Mouse (Mus musculus) skeletal muscle tissue, postnatal 0 days (tissue): ENCODE results near the gene Gm13871. TPM values are rescaled to one million over a fixed set of nuclear protein-coding genes. Genes with fewer than 3 reads are reported as not detected.

Experiments
- polyA plus RNA-seq: library from polyadenylated mRNA; unstranded; fragments of >200 nt; fragmentation: Nextera tagmentation; extraction: Ambion mirVana; gene quantifications from 2 replicates; pipeline ENCODE4 v1.2.1, GENCODE M21; 2015

Gene Gm13871
- polyA plus RNA-seq = not detected in 2 replicates

DNA sequence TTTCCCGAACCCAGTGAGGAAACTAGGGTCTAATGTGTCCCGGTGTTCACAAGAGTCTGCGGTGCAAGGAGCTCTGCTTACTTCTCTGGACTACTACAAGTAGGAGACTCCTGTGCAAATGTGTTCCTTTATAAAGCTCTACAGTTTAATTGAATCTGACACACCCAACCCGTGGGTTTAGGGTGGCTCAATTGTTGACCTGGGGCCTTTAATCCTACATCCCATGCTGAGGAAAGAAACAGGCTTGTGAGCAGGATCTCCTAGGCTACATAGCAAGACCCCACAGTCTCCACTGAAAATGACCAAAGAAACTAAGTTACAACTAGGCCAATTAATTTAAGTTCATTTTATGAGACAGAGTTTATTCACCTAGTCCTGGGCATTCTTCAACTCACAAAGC is at the start of gene Gm13871:
TSS of gene Gm13871 (minus strand) at position 101 of the 400 bp plus-strand sequence.

GRCm38 (mm10) chr4:73950375-73950896 is 44.7 kb upstream of the Gm13871 start, which contains the start of gene 2310002L09Rik:
TSS of gene 2310002L09Rik (minus strand) at chr4:73950846.

GRCm38 (mm10) chr4:73920660-73921059 is 14.9 kb upstream of the Gm13871 start, which contains the start of gene Gm11756:
TSS of gene Gm11756 (minus strand) at chr4:73920760.

DNA sequence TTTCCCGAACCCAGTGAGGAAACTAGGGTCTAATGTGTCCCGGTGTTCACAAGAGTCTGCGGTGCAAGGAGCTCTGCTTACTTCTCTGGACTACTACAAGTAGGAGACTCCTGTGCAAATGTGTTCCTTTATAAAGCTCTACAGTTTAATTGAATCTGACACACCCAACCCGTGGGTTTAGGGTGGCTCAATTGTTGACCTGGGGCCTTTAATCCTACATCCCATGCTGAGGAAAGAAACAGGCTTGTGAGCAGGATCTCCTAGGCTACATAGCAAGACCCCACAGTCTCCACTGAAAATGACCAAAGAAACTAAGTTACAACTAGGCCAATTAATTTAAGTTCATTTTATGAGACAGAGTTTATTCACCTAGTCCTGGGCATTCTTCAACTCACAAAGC is 14.7 kb downstream of the Gm13871 start, which contains the start of gene Gm11757:
TSS of gene Gm11757 (minus strand) at position 101 of the 400 bp plus-strand sequence.

GRCm38 (mm10) chr4:73876166-73876565 is 29.6 kb downstream of the Gm13871 start, which contains the start of gene Gm11758:
TSS of gene Gm11758 (minus strand) at chr4:73876266.

Other genes starting within 250 kb of the Gm13871 start
- not detected in 2 replicates for gene Gm11239, start 237.6 kb downstream of the Gm13871 start, polyA plus RNA-seq
- not detected in 2 replicates for gene Gm428, start 222.4 kb downstream of the Gm13871 start, polyA plus RNA-seq
- gene Rasef, start 115.0 kb downstream of the Gm13871 start, polyA plus RNA-seq = 0.22 and 0.45 TPM in 2 replicates
- not detected in 2 replicates for gene Gm11758, start 29.7 kb downstream of the Gm13871 start, polyA plus RNA-seq
- gene Gm11757, start 14.8 kb downstream of the Gm13871 start, polyA plus RNA-seq = not detected in 2 replicates
- 0.10 and 0.18 TPM in 2 replicates for gene Gm11756, start 14.8 kb upstream of the Gm13871 start, polyA plus RNA-seq
- gene 2310002L09Rik, start 44.9 kb upstream of the Gm13871 start, polyA plus RNA-seq = 86.8 and 114 TPM in 2 replicates
- 3.2 and 3.8 TPM in 2 replicates for gene Frmd3, start 107.5 kb upstream of the Gm13871 start, polyA plus RNA-seq